Mouse (Mus musculus): ENCODE data around the gene Git2. TPM values are rescaled to one million over a fixed set of nuclear protein-coding genes. Genes with fewer than 3 reads are reported as not detected.

Gene Git2
- 21.6 TPM for polyA plus RNA-seq (2012; fragmentation: generic; extraction: Trizol)

DNA sequence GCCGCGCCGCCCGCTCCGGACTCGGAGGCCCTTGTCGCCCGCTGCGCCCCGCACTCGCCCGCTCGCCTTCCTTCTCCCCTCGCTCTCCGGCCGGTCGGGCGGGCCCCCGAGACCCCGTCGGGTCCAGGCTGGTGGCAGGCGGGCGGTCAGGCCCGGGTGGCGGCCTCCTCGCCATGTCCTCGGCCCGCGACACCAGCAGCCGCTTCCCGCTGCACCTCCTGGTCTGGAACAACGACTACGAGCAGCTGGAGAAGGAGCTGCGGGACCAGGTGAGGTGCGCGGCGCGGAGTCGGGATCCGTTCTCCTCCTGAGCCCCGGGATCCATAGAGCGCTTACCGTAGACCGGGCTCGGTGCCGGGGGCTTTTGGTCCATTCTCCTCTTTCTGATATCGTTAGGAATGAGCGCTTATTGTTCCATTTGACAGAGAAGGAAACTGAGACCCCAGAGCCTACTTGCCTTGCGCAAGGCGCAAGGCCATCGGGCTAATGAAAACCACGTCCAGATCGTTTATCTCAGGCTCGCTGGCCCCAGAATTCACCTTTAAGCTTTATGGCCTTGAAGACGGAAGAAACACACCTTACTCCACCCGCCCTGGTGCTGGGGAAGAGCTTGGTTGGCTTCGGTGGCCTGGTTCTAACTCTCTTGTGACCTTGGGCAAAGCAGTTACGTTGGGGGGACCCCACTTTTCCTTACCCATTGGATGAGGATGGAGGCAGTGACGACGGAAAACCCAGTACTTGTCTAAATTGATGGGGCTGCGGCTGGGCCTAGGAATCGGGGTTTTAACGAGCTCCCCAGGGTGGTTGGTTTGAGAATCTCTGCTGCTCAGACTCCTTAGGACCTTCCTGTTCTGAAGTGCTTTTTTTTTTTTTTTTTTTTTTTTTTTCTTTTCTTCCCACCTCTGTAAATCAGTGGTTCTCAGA is at the start of gene Git2:
Gene Git2 (minus strand): TSS at position 462 of the 924 bp plus-strand sequence.
- peak within 1 kb of the TSS; percentile 97 for H3K4me2 ChIP-seq (ENCODE audit: low read depth)

GRCm38 (mm10) chr5:114824197-114824596 is 48.9 kb upstream of the Git2 start:
- peak in 1 of 3 experiments; percentile 25 for TF ChIP-seq MYOD1 (IDR thresholded peaks at IDR 0.05; ENCODE audit: control insufficient read depth in 1 of 3, insufficient read length in 2 of 3, low read depth in 2 of 3)
- no peak for TF ChIP-seq REST (IDR thresholded peaks at IDR 0.05; ENCODE audit: insufficient read depth, insufficient read length)
- TF ChIP-seq MYOG (IDR thresholded peaks at IDR 0.05; ENCODE audit: control insufficient read depth in 1 of 3, insufficient read depth in 1 of 3, insufficient read length in 2 of 3, low read depth in 2 of 3), result no peak
- peak overlapping the region; percentile 17 for H3K4me3 ChIP-seq
- no peak overlapping the region for H3ac ChIP-seq (ENCODE audit: control insufficient read depth, insufficient read length)
- peak overlapping the region; percentile 35 for H3K4me2 ChIP-seq (ENCODE audit: low read depth)
- no peaks in the 10 kb centered on the region for H3K79me2 ChIP-seq (ENCODE audit: control insufficient read depth, insufficient read depth)
- no peaks in the 10 kb centered on the region for H3K36me3 ChIP-seq (ENCODE audit: control insufficient read depth, insufficient read depth)
- no peaks in the 10 kb centered on the region for H3K27me3 ChIP-seq (ENCODE audit: control insufficient read depth, insufficient read depth, insufficient read length)

More for the DNA sequence above, at the start of gene Git2:
- H3K27me3 ChIP-seq (ENCODE audit: control insufficient read depth, insufficient read depth, insufficient read length), result no peaks in the 10 kb centered on the region
- TF ChIP-seq MYOG (IDR thresholded peaks at IDR 0.05; ENCODE audit: control insufficient read depth in 1 of 3, insufficient read depth in 1 of 3, insufficient read length in 2 of 3, low read depth in 2 of 3), result no peak
- TF ChIP-seq E2F4 (IDR thresholded peaks at IDR 0.05; ENCODE audit: insufficient read depth), result no peak
- TF ChIP-seq MAX (IDR thresholded peaks at IDR 0.05; ENCODE audit: low read depth), result no peak
- TF ChIP-seq TCF3 (IDR thresholded peaks at IDR 0.05; ENCODE audit: insufficient read length, low read depth), result no peak
- peak within 1 kb of the TSS; percentile 99 for H3ac ChIP-seq (ENCODE audit: control insufficient read depth, insufficient read length)
- peak within 1 kb of the TSS; percentile 52 for H3K4me3 ChIP-seq
- no peaks in the 10 kb centered on the region for H3K36me3 ChIP-seq (ENCODE audit: control insufficient read depth, insufficient read depth)
- peaks cover 65% of the 10 kb centered on the region for H3K79me2 ChIP-seq (ENCODE audit: control insufficient read depth, insufficient read depth)

DNA sequence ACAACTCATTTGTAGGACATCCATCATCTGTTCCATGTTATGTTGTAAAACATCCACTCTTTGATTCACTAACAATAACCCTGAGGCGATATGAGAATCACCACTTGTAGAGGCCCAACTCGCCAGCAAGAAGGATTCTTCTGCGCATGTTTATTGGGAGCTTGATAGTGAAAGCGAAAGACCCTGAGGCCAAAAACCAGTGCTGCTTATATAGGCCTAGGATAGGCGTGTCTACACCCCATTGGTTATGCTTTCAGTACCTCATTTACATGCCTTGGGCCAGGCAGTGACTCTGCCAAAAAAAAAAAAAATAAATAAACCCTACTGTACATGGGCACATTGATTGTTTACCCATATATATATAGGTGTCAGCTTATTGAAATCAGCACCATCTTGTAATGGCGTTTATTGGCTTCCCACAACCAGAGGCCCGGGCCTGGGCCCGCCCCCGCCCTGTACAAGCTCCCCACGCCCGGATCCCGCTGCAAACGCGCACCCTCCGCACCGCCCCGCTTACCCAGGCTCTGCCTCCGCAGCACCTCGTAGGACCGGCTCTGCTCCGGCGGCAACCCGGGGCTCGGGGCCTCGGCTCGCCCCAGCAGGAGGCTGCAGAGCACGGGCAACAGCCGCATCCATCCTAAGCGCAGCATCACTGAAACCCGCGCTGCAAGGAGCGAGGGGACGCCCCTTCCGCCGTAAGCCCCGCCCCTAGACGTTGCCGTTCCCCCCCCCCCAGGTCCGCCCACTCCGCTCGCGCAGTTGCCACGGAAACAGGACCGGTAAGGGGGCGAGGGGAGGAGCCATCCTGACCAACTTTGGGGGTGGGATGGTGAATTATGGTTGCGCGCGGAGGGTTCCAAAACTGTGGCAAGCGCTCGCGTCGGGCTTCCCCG is 47.7 kb upstream of the Git2 start, which contains the start of gene 1500011B03Rik:
Gene 1500011B03Rik (minus strand): TSS at position 673 of the 893 bp plus-strand sequence.
- no peaks in the 10 kb centered on the region for H3K27me3 ChIP-seq (ENCODE audit: control insufficient read depth, insufficient read depth, insufficient read length)
- no peaks in the 10 kb centered on the region for H3K79me2 ChIP-seq (ENCODE audit: control insufficient read depth, insufficient read depth)
- peak within 1 kb of the TSS; percentile 35 for H3K4me2 ChIP-seq (ENCODE audit: low read depth)
- no peak within 1 kb of the TSS for H3ac ChIP-seq (ENCODE audit: control insufficient read depth, insufficient read length)
- TF ChIP-seq MYOG (IDR thresholded peaks at IDR 0.05; ENCODE audit: control insufficient read depth in 1 of 3, insufficient read depth in 1 of 3, insufficient read length in 2 of 3, low read depth in 2 of 3) (no peak), TCF3 (IDR thresholded peaks at IDR 0.05; ENCODE audit: insufficient read length, low read depth) (no peak), POLR2A (IDR thresholded peaks at IDR 0.05; ENCODE audit: insufficient read length, low read depth) (peak; percentile 81), SRF (IDR thresholded peaks at IDR 0.05; ENCODE audit: control insufficient read depth, insufficient read length, low read depth) (no peak), MAX (IDR thresholded peaks at IDR 0.05; ENCODE audit: low read depth) (no peak), USF1 (IDR thresholded peaks at IDR 0.05; ENCODE audit: low read depth) (no peak), TCF12 (IDR thresholded peaks at IDR 0.05; ENCODE audit: insufficient read depth, poor library complexity, severe bottlenecking) (no peak), E2F4 (IDR thresholded peaks at IDR 0.05; ENCODE audit: insufficient read depth) (no peak), REST (IDR thresholded peaks at IDR 0.05; ENCODE audit: insufficient read depth, insufficient read length) (no peak), CEBPB (IDR thresholded peaks at IDR 0.05; ENCODE audit: insufficient read depth, poor library complexity, severe bottlenecking) (no peak), MYOD1 (IDR thresholded peaks at IDR 0.05; ENCODE audit: control insufficient read depth in 1 of 3, insufficient read length in 2 of 3, low read depth in 2 of 3) (no peak), POLR2AphosphoS2 (IDR thresholded peaks at IDR 0.05; ENCODE audit: insufficient read length, low read depth) (peak; percentile 76)
- no peaks in the 10 kb centered on the region for H3K36me3 ChIP-seq (ENCODE audit: control insufficient read depth, insufficient read depth)
- H3K4me3 ChIP-seq, result peak within 1 kb of the TSS; percentile 17

- H3K79me2 ChIP-seq (ENCODE audit: control insufficient read depth, insufficient read depth), result peaks cover 1% of the 10 kb centered on the region
- H3K4me3 ChIP-seq, result no peak overlapping the region
- H3K27me3 ChIP-seq (ENCODE audit: control insufficient read depth, insufficient read depth, insufficient read length), result no peaks in the 10 kb centered on the region
- no peak overlapping the region for H3ac ChIP-seq (ENCODE audit: control insufficient read depth, insufficient read length)
- no peaks in the 10 kb centered on the region for H3K36me3 ChIP-seq (ENCODE audit: control insufficient read depth, insufficient read depth)
- H3K4me2 ChIP-seq (ENCODE audit: low read depth), result no peak overlapping the region
- TF ChIP-seq MAX (IDR thresholded peaks at IDR 0.05; ENCODE audit: low read depth) (no peak), TCF3 (IDR thresholded peaks at IDR 0.05; ENCODE audit: insufficient read length, low read depth) (no peak), MYOG (IDR thresholded peaks at IDR 0.05; ENCODE audit: control insufficient read depth in 1 of 3, insufficient read depth in 1 of 3, insufficient read length in 2 of 3, low read depth in 2 of 3) (no peak), POLR2A (IDR thresholded peaks at IDR 0.05; ENCODE audit: insufficient read length, low read depth) (no peak), SRF (IDR thresholded peaks at IDR 0.05; ENCODE audit: control insufficient read depth, insufficient read length, low read depth) (no peak), POLR2AphosphoS2 (IDR thresholded peaks at IDR 0.05; ENCODE audit: insufficient read length, low read depth) (no peak), MYOD1 (IDR thresholded peaks at IDR 0.05; ENCODE audit: control insufficient read depth in 1 of 3, insufficient read length in 2 of 3, low read depth in 2 of 3) (no peak), E2F4 (IDR thresholded peaks at IDR 0.05; ENCODE audit: insufficient read depth) (no peak), REST (IDR thresholded peaks at IDR 0.05; ENCODE audit: insufficient read depth, insufficient read length) (no peak), CEBPB (IDR thresholded peaks at IDR 0.05; ENCODE audit: insufficient read depth, poor library complexity, severe bottlenecking) (no peak), USF1 (IDR thresholded peaks at IDR 0.05; ENCODE audit: low read depth) (no peak), TCF12 (IDR thresholded peaks at IDR 0.05; ENCODE audit: insufficient read depth, poor library complexity, severe bottlenecking) (no peak)
These were observed 42.8 kb upstream of the Git2 start for GRCm38 (mm10) chr5:114818124-114818523.

All from myocyte (in vitro differentiated cells).